Mouse (Mus musculus) bone marrow macrophage, adult 2 months (primary cell): ENCODE results near the gene Npffr2. TPM values are rescaled to one million over a fixed set of nuclear protein-coding genes. Genes with fewer than 3 reads are reported as not detected.
"Not testable (repeated sequence)": the region's sequence is repeated elsewhere in the genome, so short reads cannot be mapped to it uniquely, and the experiment has no call there.

Source experiments
- H3K27ac ChIP-seq: 2 replicates; pipeline ENCODE4 v1.5.1; 2012; ENCODE audit warnings: low read depth, low read length; ENCODE audit not compliant: insufficient read depth
- H3K4me1 ChIP-seq: 2 replicates; pipeline ENCODE4 v1.6.1; 2012; ENCODE audit warnings: low read length; ENCODE audit not compliant: control insufficient read depth, insufficient read depth
- H3K4me3 ChIP-seq: 2 replicates; pipeline ENCODE4 v1.5.1; 2012; ENCODE audit warnings: mild to moderate bottlenecking, low read length, moderate library complexity; ENCODE audit not compliant: insufficient read depth
- CTCF ChIP-seq: IDR thresholded peaks from 2 replicates; pipeline ENCODE4 v1.5.1; 2012; ENCODE audit warnings: low read depth, mild to moderate bottlenecking, low read length, moderate library complexity
- POLR2A ChIP-seq: IDR thresholded peaks from 2 replicates; pipeline ENCODE4 v1.6.1; 2012; ENCODE audit warnings: mild to moderate bottlenecking, low read depth, low read length, borderline replicate concordance
- polyA plus RNA-seq: library from polyadenylated mRNA; stranded (reverse); fragments of >200 nt; gene quantifications from 2 replicates; pipeline ENCODE4 v1.2.4, GENCODE M21; 2012; ENCODE audit not compliant: missing spikeins, insufficient read depth, insufficient read length

The Npffr2 gene
- not detected in 2 replicates for polyA plus RNA-seq

DNA sequence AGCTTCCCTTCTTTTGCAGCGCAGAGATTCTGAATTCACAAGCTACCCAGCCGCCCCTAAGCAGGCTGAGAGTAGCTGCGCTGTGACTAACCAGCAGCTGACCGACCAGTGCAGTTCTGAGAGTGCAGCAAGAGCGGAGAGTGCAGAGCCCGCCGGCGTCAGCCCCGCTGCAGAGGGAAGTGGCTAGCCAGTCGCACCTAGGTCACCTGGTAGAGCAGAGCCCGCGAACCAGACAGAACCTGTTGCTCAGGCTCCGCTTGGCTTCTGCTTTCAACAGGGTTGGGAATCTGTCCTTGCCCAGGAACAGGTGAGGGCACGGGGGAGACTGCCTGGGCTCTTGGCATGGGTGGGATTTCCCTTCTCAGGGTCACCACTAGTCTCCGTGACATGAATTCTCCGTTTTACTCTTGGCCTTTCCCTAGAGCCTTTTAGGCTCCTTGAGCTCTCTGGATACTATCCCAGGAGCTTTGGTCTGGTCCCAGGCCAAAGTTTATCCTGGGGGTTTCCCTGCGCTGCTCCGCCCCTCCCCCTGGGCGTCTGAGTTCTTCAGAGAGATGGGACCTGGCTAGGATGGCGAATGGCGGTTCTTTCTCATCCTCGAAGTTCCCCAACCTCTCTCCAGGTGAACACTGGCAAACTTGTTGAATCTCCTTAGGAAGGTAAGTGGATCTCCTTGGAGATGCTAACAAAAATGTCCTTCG lies at the start of gene Npffr2:
Gene Npffr2, plus strand, starts transcription at position 552 of the 701 bp plus-strand sequence.
- no peaks in the 10 kb centered on the region for H3K4me1 ChIP-seq
- no peak within 1 kb of the TSS for H3K4me3 ChIP-seq
- H3K27ac ChIP-seq, result no peak within 1 kb of the TSS
- TF ChIP-seq CTCF (no peak), POLR2A (no peak)

DNA sequence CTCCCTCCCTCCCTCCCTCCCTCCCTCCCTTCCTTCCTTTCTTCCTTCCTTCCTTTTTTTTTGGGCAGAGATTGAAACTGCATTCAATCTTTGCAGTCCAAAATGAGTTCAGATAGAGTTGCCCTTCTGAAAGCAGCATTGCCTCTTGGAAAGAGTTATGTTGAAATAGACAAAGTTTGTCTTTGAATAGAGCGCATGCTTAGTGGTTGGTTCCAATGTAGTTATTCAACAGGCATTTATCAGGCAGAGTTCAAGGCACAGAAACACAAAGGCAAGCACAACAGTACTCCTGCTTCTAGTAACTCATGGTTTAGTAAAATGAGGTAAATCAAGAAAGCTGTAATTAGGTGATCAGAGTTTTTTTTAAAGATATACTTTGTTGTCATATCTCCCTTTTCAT lies 34.7 kb upstream of the Npffr2 start:
- H3K4me1 ChIP-seq, result no peaks in the 10 kb centered on the region
- no peak overlapping the region for H3K4me3 ChIP-seq
- TF ChIP-seq CTCF, result no peak
- no peak for TF ChIP-seq POLR2A
- no peak overlapping the region for H3K27ac ChIP-seq

DNA sequence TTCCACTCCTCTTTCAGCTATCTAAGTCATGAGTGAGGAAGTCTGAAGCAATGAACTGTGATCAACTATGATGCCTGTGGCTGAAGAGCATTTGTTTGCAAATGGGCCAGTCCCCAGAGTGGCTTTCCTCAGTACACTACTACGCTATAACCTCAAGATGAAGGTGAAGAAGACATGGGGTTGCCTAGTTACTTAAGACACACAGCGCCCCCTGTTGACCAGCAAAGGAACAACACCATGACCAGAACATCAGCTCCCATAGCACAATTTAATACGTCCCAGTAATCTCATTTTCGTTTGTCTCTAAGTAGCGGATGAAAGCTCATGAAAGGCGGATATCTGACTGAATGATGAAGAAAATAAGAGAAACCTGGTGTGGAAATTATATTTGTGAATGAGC lies 27.0 kb upstream of the Npffr2 start:
- Histone ChIP-seq H3K27ac (no peak overlapping the region), H3K4me3 (no peak overlapping the region), H3K4me1 (no peaks in the 10 kb centered on the region)
- TF ChIP-seq CTCF (no peak), POLR2A (no peak)

DNA sequence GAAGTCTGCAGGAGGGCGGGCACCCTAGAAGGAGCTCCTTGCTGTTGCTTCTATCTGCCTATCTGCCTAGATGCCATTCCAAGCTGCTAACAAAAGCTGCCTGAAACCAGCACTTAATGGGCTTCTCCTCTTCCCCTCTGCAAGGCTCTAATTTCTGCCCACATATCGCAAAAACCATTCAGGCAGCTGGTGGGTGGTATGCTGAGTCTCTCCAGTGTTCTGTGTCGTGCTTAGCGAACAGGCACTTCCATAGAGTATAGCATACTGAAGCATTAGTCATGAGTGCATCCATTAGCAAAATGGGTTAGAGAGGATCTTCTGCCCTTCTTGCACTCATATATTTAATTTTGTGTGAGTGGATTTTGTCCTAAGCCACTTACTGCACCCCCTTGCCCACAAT lies 8.6 kb upstream of the Npffr2 start:
- no peaks in the 10 kb centered on the region for H3K4me1 ChIP-seq
- H3K4me3 ChIP-seq, result no peak overlapping the region
- TF ChIP-seq POLR2A (no peak), CTCF (no peak)
- no peak overlapping the region for H3K27ac ChIP-seq

DNA sequence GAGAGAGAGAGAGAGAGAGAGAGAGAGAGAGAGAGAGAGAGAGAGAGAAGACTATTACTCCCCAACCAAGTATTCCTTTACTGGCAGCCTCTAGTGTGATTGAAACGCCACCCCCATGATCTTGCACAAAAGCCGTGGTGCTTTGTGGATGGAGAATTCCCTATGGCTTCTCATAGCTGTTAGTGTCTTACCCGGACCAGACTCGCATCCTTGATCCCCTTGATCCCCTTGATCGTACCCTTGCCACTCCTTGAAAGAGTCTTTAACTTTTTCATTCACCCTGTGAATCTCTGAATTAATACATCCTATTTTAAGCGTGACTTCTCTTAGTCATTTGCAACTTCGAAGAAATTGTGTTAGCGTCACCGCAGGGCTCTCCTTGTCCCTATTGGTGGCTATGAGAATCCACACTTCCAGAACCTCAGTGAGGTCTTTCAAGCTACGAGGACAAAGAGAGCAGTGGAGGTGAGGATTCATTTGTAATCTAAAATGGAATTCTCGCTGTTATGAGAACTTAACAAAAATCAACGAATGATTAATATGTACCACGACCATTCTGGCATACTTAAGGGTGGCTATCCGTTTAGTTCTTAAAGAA lies 949 bp upstream of the Npffr2 start:
- Histone ChIP-seq H3K27ac (no peak overlapping the region), H3K4me1 (no peaks in the 10 kb centered on the region), H3K4me3 (no peak overlapping the region)
- TF ChIP-seq CTCF (no peak), POLR2A (no peak)

GRCm38 (mm10) chr5:89528951-89529350 lies 1.7 kb downstream of the Npffr2 start:
- no peak overlapping the region for H3K4me3 ChIP-seq
- H3K27ac ChIP-seq, result no peak overlapping the region
- TF ChIP-seq POLR2A (no peak), CTCF (no peak)

GRCm38 (mm10) chr5:89529391-89529790 lies 2.2 kb downstream of the Npffr2 start:
- no peak overlapping the region for H3K4me3 ChIP-seq
- H3K27ac ChIP-seq, result no peak overlapping the region
- TF ChIP-seq CTCF (no peak), POLR2A (no peak)
- no peaks in the 10 kb centered on the region for H3K4me1 ChIP-seq

More at GRCm38 (mm10) chr5:89528951-89529350, 1.7 kb downstream of the Npffr2 start:
- no peaks in the 10 kb centered on the region for H3K4me1 ChIP-seq

- no peak for TF ChIP-seq POLR2A
- TF ChIP-seq CTCF, result no peak
- Histone ChIP-seq H3K4me3 (no peak overlapping the region), H3K4me1 (no peaks in the 10 kb centered on the region), H3K27ac (no peak overlapping the region)
These were observed 8.8 kb downstream of the Npffr2 start for GRCm38 (mm10) chr5:89536018-89536417.

DNA sequence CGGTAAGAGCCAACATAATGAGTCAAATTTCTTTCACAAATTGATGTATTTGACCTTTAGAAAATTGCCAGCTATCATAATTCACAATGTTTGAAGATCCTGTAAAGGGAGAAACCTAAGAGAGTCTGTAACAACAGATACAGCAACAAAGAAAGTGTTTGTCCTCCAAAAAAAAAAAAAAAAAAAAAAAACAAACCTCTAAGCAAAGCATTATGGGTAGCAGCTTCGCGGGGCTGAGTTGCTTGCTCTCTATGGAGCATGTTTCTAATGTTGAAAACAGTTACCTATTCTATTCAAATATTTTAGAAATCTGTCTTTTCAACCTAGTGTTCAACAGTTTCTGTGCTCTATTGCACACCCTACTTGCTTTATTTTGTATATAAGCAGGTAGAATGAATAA lies 15.2 kb downstream of the Npffr2 start:
- H3K27ac ChIP-seq, result no peak overlapping the region
- no peaks in the 10 kb centered on the region for H3K4me1 ChIP-seq
- H3K4me3 ChIP-seq, result no peak overlapping the region
- TF ChIP-seq POLR2A, result no peak
- TF ChIP-seq CTCF, result no peak

- Histone ChIP-seq H3K4me1 (no peaks in the 10 kb centered on the region), H3K4me3 (no peak overlapping the region), H3K27ac (no peak overlapping the region)
- TF ChIP-seq POLR2A (no peak), CTCF (no peak)
These were observed 16.2 kb downstream of the Npffr2 start for GRCm38 (mm10) chr5:89543476-89543875.

DNA sequence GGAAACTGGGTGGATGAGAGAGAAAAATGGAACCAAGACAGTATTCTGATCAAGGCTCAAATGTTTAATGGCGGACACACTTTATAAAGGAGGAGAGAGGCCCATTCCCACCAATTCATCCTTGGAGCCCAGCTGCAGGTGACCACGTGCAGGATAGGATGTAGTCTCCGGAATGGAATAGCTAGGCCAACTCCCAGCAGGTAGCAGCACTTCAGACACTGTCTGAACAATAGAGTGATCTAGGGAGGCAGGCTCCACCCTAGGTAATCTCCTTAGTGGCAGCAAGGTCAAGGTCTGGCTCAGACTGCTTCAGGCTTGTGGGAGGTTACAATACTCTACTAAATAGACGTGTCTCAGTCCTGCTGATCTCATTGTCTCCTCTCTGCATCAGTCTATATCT lies 31.9 kb downstream of the Npffr2 start:
- H3K4me3 ChIP-seq, H3K27ac ChIP-seq: not testable (repeated sequence)

More for the DNA sequence above, 31.9 kb downstream of the Npffr2 start:
- H3K4me1 ChIP-seq, result not testable (repeated sequence)
